ENCODE assay signal across 9 mouse cellular contexts in genomic region chr3:146150560-146150959, GRCm38 (mm10). TPM values are rescaled to one million over a fixed set of nuclear protein-coding genes. Genes with fewer than 3 reads are reported as not detected.
DNase-seq lines count a peak whose midpoint lies in the region; ATAC-seq and TF ChIP-seq lines count a peak whose summit lies in the region.
"Had no signal": no experiment of that assay in that cellular context is flagged by ENCODE, and none has a peak within 500 bp of the region (broad histone marks: within the 10 kb centered on the region; RNA-seq: fewer than 3 reads in every experiment).

No protein-coding gene starts in this region.

- 30% methylated on average over 11 of the region's 11 CpGs for WGBS in hindbrain, embryonic 13.5 days
- WGBS in limb, embryonic 14.5 days, result 15% methylated on average over 11 of the region's 11 CpGs
- WGBS in midbrain, postnatal 0 days, result 29% methylated on average over 11 of the region's 11 CpGs

- peaks cover 2% of the 10 kb centered on the region; the same call in 1 of the 2 replicates for H3K9me3 ChIP-seq in hindbrain, embryonic 13.5 days
- no peaks in the 10 kb centered on the region for H3K9me3 ChIP-seq in limb, embryonic 14.5 days (ENCODE audit: control insufficient read depth, low read length)
- H3K9me3 ChIP-seq in midbrain, postnatal 0 days (ENCODE audit: low read length), result no peaks in the 10 kb centered on the region

- no peak overlapping the region for H3K27ac ChIP-seq in hindbrain, embryonic 13.5 days
- no peak overlapping the region for H3K27ac ChIP-seq in limb, embryonic 14.5 days (replicated peaks; ENCODE audit: low read depth, low read length)
- no peak overlapping the region for H3K27ac ChIP-seq in midbrain, postnatal 0 days (ENCODE audit: low read depth, low read length)

- peak overlapping the region; percentile 38 for H3K4me3 ChIP-seq in hindbrain, embryonic 13.5 days
- peak overlapping the region; percentile 45 for H3K4me3 ChIP-seq in limb, embryonic 14.5 days (replicated peaks; ENCODE audit: low read length)
- H3K4me3 ChIP-seq in midbrain, postnatal 0 days (ENCODE audit: low read depth, low read length), result no peak overlapping the region; the same call in 1 of the 2 replicates

- peaks cover 18% of the 10 kb centered on the region for H3K4me1 ChIP-seq in hindbrain, embryonic 13.5 days (replicated peaks)
- H3K4me1 ChIP-seq in limb, embryonic 14.5 days (ENCODE audit: control insufficient read depth, insufficient read depth, low read length), result peaks cover 8% of the 10 kb centered on the region; the same call in 1 of the 2 replicates
- H3K4me1 ChIP-seq in midbrain, postnatal 0 days (ENCODE audit: insufficient read depth, low read length), result peaks cover 3% of the 10 kb centered on the region; the same call in 1 of the 2 replicates

- H3K9ac ChIP-seq in hindbrain, embryonic 13.5 days, result no peak overlapping the region
- H3K9ac ChIP-seq in limb, embryonic 14.5 days (ENCODE audit: low read depth, low read length, severe bottlenecking), result peak overlapping the region; percentile 56; the same call in 1 of the 2 replicates
- no peak overlapping the region for H3K9ac ChIP-seq in midbrain, postnatal 0 days (replicated peaks; ENCODE audit: low read length, poor library complexity, severe bottlenecking)

- no peak for TF ChIP-seq POLR2A in limb, embryonic 14.5 days (IDR thresholded peaks at IDR 0.05; ENCODE audit: borderline replicate concordance, extremely low read depth, insufficient read depth, insufficient read length)

- DNase-seq in ovary, postnatal 36 days (ENCODE audit: low spot score), result peak; percentile 22
- DNase-seq in ovary, adult 18-20 months (ENCODE audit: low spot score), result no peak
- DNase-seq in limb, embryonic 14.5 days (ENCODE audit: low spot score), result peak; percentile 12
- no peak for DNase-seq in midbrain, postnatal 0 days (ENCODE audit: low spot score)
- DNase-seq in right cerebral cortex, postnatal 36 days (ENCODE audit: low spot score in 2 of 2), result no peak
- DNase-seq in left cerebral cortex, adult 18-20 months (ENCODE audit: low spot score in 2 of 2), result no peak
- no peak for DNase-seq in frontal cortex, postnatal 36 days (ENCODE audit: low spot score in 2 of 2)

- H3K36me3 ChIP-seq in hindbrain, embryonic 13.5 days, result no peaks in the 10 kb centered on the region
- H3K36me3 ChIP-seq in limb, embryonic 14.5 days (ENCODE audit: control insufficient read depth, insufficient read depth, low read length), result no peaks in the 10 kb centered on the region
- H3K36me3 ChIP-seq in midbrain, postnatal 0 days (ENCODE audit: insufficient read depth, low read length), result no peaks in the 10 kb centered on the region

- ATAC-seq in hindbrain, embryonic 13.5 days (ENCODE audit: low FRiP score), result no peak
- no peak for ATAC-seq in limb, embryonic 14.5 days (ENCODE audit: low FRiP score, low read depth)
- no peak for ATAC-seq in midbrain, postnatal 0 days (ENCODE audit: low FRiP score)

- peak overlapping the region; percentile 64; the same call in 1 of the 2 replicates for H3K4me2 ChIP-seq in hindbrain, embryonic 13.5 days
- H3K4me2 ChIP-seq in limb, embryonic 14.5 days (replicated peaks; ENCODE audit: low read depth, low read length, severe bottlenecking), result peak overlapping the region; percentile 98
- H3K4me2 ChIP-seq in midbrain, postnatal 0 days (ENCODE audit: low read depth, low read length, poor library complexity, severe bottlenecking), result peak overlapping the region; percentile 77

- TF ChIP-seq CTCF in midbrain, postnatal 0 days (IDR thresholded peaks at IDR 0.05), result no peak

- peaks cover 53% of the 10 kb centered on the region for H3K27me3 ChIP-seq in hindbrain, embryonic 13.5 days
- H3K27me3 ChIP-seq in limb, embryonic 14.5 days (ENCODE audit: control insufficient read depth, insufficient read depth, low read length), result 0 out of 2 replicates have a peak, but pooled peaks cover 4% of the 10 kb centered on the region
- peaks cover 13% of the 10 kb centered on the region; the same call in 1 of the 2 replicates for H3K27me3 ChIP-seq in midbrain, postnatal 0 days (ENCODE audit: insufficient read depth, low read length)
- H3K27me3 ChIP-seq: Patski had no signal

RNA-seq across cellular contexts. Expression of gene Mcoln2, which starts 0.9 kb away (rescaled TPM):
- 0.27 and 0.47 TPM in 2 replicates for polyA plus RNA-seq in hindbrain, embryonic 13.5 days (2015; fragmentation: Nextera tagmentation; extraction: Ambion mirVana)
- polyA plus RNA-seq in limb, embryonic 14.5 days (2012; rRNA removed), result 3.5 and 3.6 TPM in 2 replicates
- 1.5 and 2.0 TPM in 2 replicates for polyA plus RNA-seq in limb, embryonic 14.5 days (2014; fragmentation: Nextera tagmentation; extraction: Ambion mirVana)
- total RNA-seq in midbrain, postnatal 0 days (2014; rRNA removed), result 0.16 TPM in 1 of 2 replicates, not detected in the other
- 0.09 and 0.43 TPM in 2 replicates for polyA plus RNA-seq in midbrain, postnatal 0 days (2015; fragmentation: Nextera tagmentation; extraction: Ambion mirVana)
- total RNA-seq in left cerebral cortex, adult 18-20 months (2021), result not detected

RNA-seq across cellular contexts. Expression of gene Mcoln3, which starts 33.3 kb away (rescaled TPM):
- polyA plus RNA-seq in hindbrain, embryonic 13.5 days (2015; fragmentation: Nextera tagmentation; extraction: Ambion mirVana), result 0.53 and 0.66 TPM in 2 replicates
- 1.9 and 2.0 TPM in 2 replicates for polyA plus RNA-seq in limb, embryonic 14.5 days (2012; rRNA removed)
- 1.9 and 2.1 TPM in 2 replicates for polyA plus RNA-seq in limb, embryonic 14.5 days (2014; fragmentation: Nextera tagmentation; extraction: Ambion mirVana)
- 0.09 and 0.38 TPM in 2 replicates for total RNA-seq in midbrain, postnatal 0 days (2014; rRNA removed)
- 0.29 and 0.38 TPM in 2 replicates for polyA plus RNA-seq in midbrain, postnatal 0 days (2015; fragmentation: Nextera tagmentation; extraction: Ambion mirVana)
- not detected for total RNA-seq in left cerebral cortex, adult 18-20 months (2021)

RNA-seq across cellular contexts. Expression of gene Wdr63, which starts 42.6 kb away (rescaled TPM):
- 1.7 and 2.0 TPM in 2 replicates for polyA plus RNA-seq in hindbrain, embryonic 13.5 days (2015; fragmentation: Nextera tagmentation; extraction: Ambion mirVana)
- 0.03 and 0.20 TPM in 2 replicates for polyA plus RNA-seq in limb, embryonic 14.5 days (2012; rRNA removed)
- polyA plus RNA-seq in limb, embryonic 14.5 days (2014; fragmentation: Nextera tagmentation; extraction: Ambion mirVana), result not detected in 2 replicates
- 0.80 and 1.3 TPM in 2 replicates for total RNA-seq in midbrain, postnatal 0 days (2014; rRNA removed)
- polyA plus RNA-seq in midbrain, postnatal 0 days (2015; fragmentation: Nextera tagmentation; extraction: Ambion mirVana), result 1.0 and 1.1 TPM in 2 replicates
- total RNA-seq in left cerebral cortex, adult 18-20 months (2021), result under 1 TPM in 1 of 2 experiments, not detected in 1; 0.37 TPM

Comparison
In these comparisons a context has a peak if more than half of its experiments do, and no peak if none do; other contexts are left out.
1. DNase-seq: peak in ovary, postnatal 36 days (single experiment) and limb, embryonic 14.5 days (single experiment); none in ovary, adult 18-20 months (single experiment), midbrain, postnatal 0 days (single experiment), right cerebral cortex, postnatal 36 days (0 of 2), left cerebral cortex, adult 18-20 months (0 of 2) and frontal cortex, postnatal 36 days (0 of 2).
2. Peak in every context shown above with its lines, with median percentiles within 50 percentile points of each other: H3K4me2 ChIP-seq.